Mouse (Mus musculus) myocyte (in vitro differentiated cells): ENCODE data around the gene Cxcr2. TPM values are rescaled to one million over a fixed set of nuclear protein-coding genes. Genes with fewer than 3 reads are reported as not detected.

ENCODE experiments used
- H3K27me3 ChIP-seq: one replicate; pipeline ENCODE4 v1.6.1; 2011; ENCODE audit not compliant: control insufficient read depth, insufficient read depth, insufficient read length
- H3K36me3 ChIP-seq: one replicate; pipeline ENCODE4 v1.6.1; 2011; ENCODE audit not compliant: control insufficient read depth, insufficient read depth
- H3K4me2 ChIP-seq: one replicate; pipeline ENCODE4 v1.6.1; 2011; ENCODE audit warnings: low read depth, control low read depth
- H3K4me3 ChIP-seq: one replicate; pipeline ENCODE4 v1.5.1; 2011; ENCODE audit warnings: mild to moderate bottlenecking, control low read depth, moderate library complexity
- H3K79me2 ChIP-seq: one replicate; pipeline ENCODE4 v1.6.1; 2011; ENCODE audit not compliant: control insufficient read depth, insufficient read depth
- H3ac ChIP-seq: one replicate; pipeline ENCODE4 v1.6.1; 2011; ENCODE audit not compliant: control insufficient read depth, insufficient read length
- CEBPB ChIP-seq: IDR thresholded peaks from 2 replicates; pipeline ENCODE4 v1.6.1; 2011; ENCODE audit warnings: mild to moderate bottlenecking, moderate library complexity; ENCODE audit not compliant: poor library complexity, insufficient read depth, severe bottlenecking
- E2F4 ChIP-seq: IDR thresholded peaks from one replicate; pipeline ENCODE4 v1.6.1; 2011; ENCODE audit warnings: mild to moderate bottlenecking, control low read depth, moderate library complexity; ENCODE audit not compliant: insufficient read depth
- MAX ChIP-seq: IDR thresholded peaks from one replicate; pipeline ENCODE4 v1.6.1; 2011; ENCODE audit warnings: low read depth, mild to moderate bottlenecking, control low read depth
- MYOD1 ChIP-seq, 3 experiments: IDR thresholded peaks; one replicate each; pipeline ENCODE4 v1.6.1; 2011; ENCODE audit warnings: control low read depth in 2 of 3, low read depth in 2 of 3, mild to moderate bottlenecking in 2 of 3, moderate library complexity in 1 of 3; ENCODE audit not compliant: insufficient read length in 2 of 3, control insufficient read depth in 1 of 3
- MYOG ChIP-seq, 3 experiments: IDR thresholded peaks; one replicate each; pipeline ENCODE4 v1.6.1; 2011; ENCODE audit warnings: control low read depth in 2 of 3, low read depth in 2 of 3, mild to moderate bottlenecking in 2 of 3; ENCODE audit not compliant: insufficient read length in 2 of 3, control insufficient read depth in 1 of 3, insufficient read depth in 1 of 3
- POLR2A ChIP-seq: IDR thresholded peaks from one replicate; pipeline ENCODE4 v1.6.1; 2011; ENCODE audit warnings: low read depth, mild to moderate bottlenecking, control low read depth, moderate library complexity; ENCODE audit not compliant: insufficient read length
- POLR2AphosphoS2 ChIP-seq: IDR thresholded peaks from one replicate; pipeline ENCODE4 v1.6.1; 2011; ENCODE audit warnings: low read depth, control low read depth; ENCODE audit not compliant: insufficient read length
- REST ChIP-seq: IDR thresholded peaks from one replicate; pipeline ENCODE4 v1.6.1; 2011; ENCODE audit warnings: mild to moderate bottlenecking, control low read depth, moderate library complexity; ENCODE audit not compliant: insufficient read depth, insufficient read length
- SRF ChIP-seq: IDR thresholded peaks from one replicate; pipeline ENCODE4 v1.6.1; 2011; ENCODE audit warnings: low read depth; ENCODE audit not compliant: control insufficient read depth, insufficient read length
- TCF12 ChIP-seq: IDR thresholded peaks from one replicate; pipeline ENCODE4 v1.6.1; 2011; ENCODE audit warnings: mild to moderate bottlenecking, control low read depth; ENCODE audit not compliant: poor library complexity, insufficient read depth, severe bottlenecking
- TCF3 ChIP-seq: IDR thresholded peaks from one replicate; pipeline ENCODE4 v1.6.1; 2011; ENCODE audit warnings: low read depth, control low read depth; ENCODE audit not compliant: insufficient read length
- USF1 ChIP-seq: IDR thresholded peaks from one replicate; pipeline ENCODE4 v1.6.1; 2011; ENCODE audit warnings: low read depth, mild to moderate bottlenecking, control low read depth, moderate library complexity
- polyA plus RNA-seq: library from polyadenylated mRNA; unstranded; fragments of >200 nt; fragmentation: generic; extraction: Trizol; gene quantifications from one replicate; pipeline ENCODE4 v1.2.1, GENCODE M21; 2012; ENCODE audit warnings: missing spikeins

The Cxcr2 gene
- polyA plus RNA-seq, 1 experiment: not detected

DNA sequence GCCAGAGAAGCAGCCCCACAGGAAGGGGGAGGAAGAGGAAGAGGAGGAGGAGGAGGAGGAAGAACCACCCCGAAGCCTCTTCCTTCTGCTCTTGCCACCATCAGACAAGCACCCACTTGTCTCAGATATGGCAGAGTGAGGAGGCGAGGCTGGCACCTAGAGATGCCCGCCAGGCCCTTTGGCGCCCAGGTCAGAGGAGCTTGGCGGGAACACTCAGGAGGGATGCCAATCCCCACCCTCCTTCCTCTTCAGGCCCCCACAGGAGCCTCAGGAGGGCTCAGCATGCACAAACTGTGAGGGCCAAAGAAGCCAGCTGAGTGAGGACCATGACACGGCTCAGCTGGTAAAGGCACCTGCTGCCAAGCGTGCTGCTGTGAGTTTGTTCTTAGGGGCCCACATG is 32.7 kb upstream of the Cxcr2 start:
- H3K27me3 ChIP-seq: peaks cover 8% of the 10 kb centered on the region
- no peak overlapping the region for H3ac ChIP-seq
- TF ChIP-seq SRF: no peak
- no peak for TF ChIP-seq USF1
- TF ChIP-seq POLR2AphosphoS2: no peak
- TF ChIP-seq TCF3: no peak
- no peak overlapping the region for H3K4me3 ChIP-seq
- no peaks in the 10 kb centered on the region for H3K79me2 ChIP-seq
- no peaks in the 10 kb centered on the region for H3K36me3 ChIP-seq
- H3K4me2 ChIP-seq: no peak overlapping the region

- Histone ChIP-seq H3ac (no peak overlapping the region), H3K36me3 (no peaks in the 10 kb centered on the region), H3K79me2 (no peaks in the 10 kb centered on the region), H3K4me3 (no peak overlapping the region), H3K4me2 (no peak overlapping the region), H3K27me3 (peaks cover 8% of the 10 kb centered on the region)
- TF ChIP-seq MYOG (IDR thresholded peaks at IDR 0.05; ENCODE audit: control insufficient read depth in 1 of 3, insufficient read depth in 1 of 3, insufficient read length in 2 of 3, low read depth in 2 of 3) (no peak), SRF (no peak), CEBPB (no peak), TCF12 (no peak), POLR2A (no peak), USF1 (peak; percentile 49), MAX (no peak), POLR2AphosphoS2 (no peak), TCF3 (no peak)
Observed at GRCm38 (mm10) chr1:74121821-74122576, 31.8 kb upstream of the Cxcr2 start.

GRCm38 (mm10) chr1:74123215-74123614 is 30.6 kb upstream of the Cxcr2 start:
- Histone ChIP-seq H3K79me2 (no peaks in the 10 kb centered on the region), H3K4me2 (no peak overlapping the region), H3K4me3 (no peak overlapping the region), H3K36me3 (no peaks in the 10 kb centered on the region), H3K27me3 (peaks cover 8% of the 10 kb centered on the region), H3ac (no peak overlapping the region)
- TF ChIP-seq E2F4 (no peak), MAX (no peak), TCF12 (no peak), REST (no peak), SRF (no peak), MYOG (IDR thresholded peaks at IDR 0.05; ENCODE audit: control insufficient read depth in 1 of 3, insufficient read depth in 1 of 3, insufficient read length in 2 of 3, low read depth in 2 of 3) (no peak)

DNA sequence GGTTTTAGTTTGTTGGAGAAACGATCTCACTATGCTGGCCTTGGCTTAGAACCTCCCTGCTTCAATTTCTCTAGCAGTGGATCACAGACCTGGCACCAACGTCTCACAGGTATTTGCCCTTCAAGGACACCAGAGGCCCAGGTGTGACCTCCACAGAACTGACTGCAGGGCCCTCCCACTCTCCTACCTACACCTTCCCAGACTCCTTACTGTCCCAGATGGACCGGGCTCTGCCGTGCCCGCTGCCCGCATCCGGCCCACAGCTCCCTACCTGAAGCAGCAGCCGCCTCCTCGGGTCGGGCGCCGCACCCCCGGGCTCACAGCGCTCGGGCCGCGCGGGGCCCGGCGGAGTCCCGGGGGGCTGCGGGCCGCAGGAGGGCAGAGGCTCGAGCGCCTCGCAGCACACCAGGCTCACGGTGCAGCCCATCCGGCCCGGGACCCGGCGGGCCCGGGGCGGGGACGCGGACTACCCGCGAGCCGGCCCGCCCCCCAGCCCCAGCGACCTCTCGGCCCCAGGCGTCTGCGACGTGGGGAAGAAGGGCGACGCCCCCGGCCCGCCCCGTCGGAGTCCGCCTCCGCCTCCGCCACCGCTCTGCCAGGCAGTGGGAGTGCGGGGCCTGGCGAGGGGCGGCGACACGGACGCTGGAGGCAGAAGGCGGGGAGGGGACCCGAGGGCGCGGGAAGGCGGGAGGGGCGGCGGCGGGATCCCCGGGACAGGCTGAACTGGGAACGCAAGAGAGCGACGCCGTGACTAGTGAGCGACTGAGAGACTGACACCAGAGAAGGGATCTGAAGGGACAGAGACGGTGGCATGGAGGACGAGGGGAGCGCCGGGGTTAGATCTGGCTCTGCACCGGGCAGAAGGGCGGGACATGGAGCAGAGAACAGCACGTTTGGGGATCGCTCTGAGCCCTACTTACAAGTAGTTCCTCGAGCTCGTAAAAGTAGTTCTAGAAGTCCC is 29.5 kb upstream of the Cxcr2 start, which contains the start of gene Tns1:
Gene Tns1 (minus strand): TSS at position 429 of the 961 bp plus-strand sequence.
- peak within 1 kb of the TSS; percentile 96 for H3K4me2 ChIP-seq
- no peaks in the 10 kb centered on the region for H3K79me2 ChIP-seq
- TF ChIP-seq CEBPB (no peak), MYOD1 (IDR thresholded peaks at IDR 0.05; ENCODE audit: control insufficient read depth in 1 of 3, insufficient read length in 2 of 3, low read depth in 2 of 3) (peak in 1 of 3 experiments; percentile 9)
- no peak within 1 kb of the TSS for H3K4me3 ChIP-seq
- H3K36me3 ChIP-seq: no peaks in the 10 kb centered on the region
- peaks cover 8% of the 10 kb centered on the region for H3K27me3 ChIP-seq
- no peak within 1 kb of the TSS for H3ac ChIP-seq

DNA sequence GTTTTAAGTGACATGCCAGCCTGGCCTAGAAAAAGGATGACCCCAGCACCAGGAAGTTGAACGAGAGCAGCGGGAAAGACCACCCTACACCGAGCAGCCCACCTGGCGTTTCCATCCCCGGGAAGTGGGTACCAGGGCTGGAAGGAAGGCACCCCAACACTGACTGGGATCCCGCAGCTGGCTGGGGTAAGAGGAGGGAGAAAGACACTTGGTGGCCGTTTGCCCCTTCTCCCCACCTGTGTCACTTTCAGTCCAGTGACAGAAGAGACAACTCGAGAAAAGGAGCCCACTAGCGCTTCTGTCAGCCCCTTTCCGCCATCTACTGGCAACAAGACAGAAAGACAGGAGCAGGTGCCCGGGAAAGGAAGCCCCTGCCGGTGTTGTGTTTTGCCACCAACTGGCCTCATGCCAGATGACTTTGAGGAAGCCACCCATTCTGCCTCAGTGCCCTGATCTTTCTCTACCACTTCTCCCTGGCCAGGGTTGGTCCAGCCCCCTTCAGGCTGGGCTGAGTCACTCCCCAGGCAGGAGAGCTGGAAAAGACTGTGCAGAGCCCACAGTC is 28.7 kb upstream of the Cxcr2 start, which contains the start of gene Rufy4:
Gene Rufy4 (plus strand): TSS at position 551 of the 562 bp plus-strand sequence.
- Histone ChIP-seq H3K79me2 (no peaks in the 10 kb centered on the region), H3K4me3 (no peak within 1 kb of the TSS), H3K27me3 (peaks cover 8% of the 10 kb centered on the region), H3K4me2 (peak within 1 kb of the TSS; percentile 96), H3K36me3 (no peaks in the 10 kb centered on the region), H3ac (no peak within 1 kb of the TSS)
- TF ChIP-seq MYOG (IDR thresholded peaks at IDR 0.05; ENCODE audit: control insufficient read depth in 1 of 3, insufficient read depth in 1 of 3, insufficient read length in 2 of 3, low read depth in 2 of 3) (no peak), MYOD1 (IDR thresholded peaks at IDR 0.05; ENCODE audit: control insufficient read depth in 1 of 3, insufficient read length in 2 of 3, low read depth in 2 of 3) (peak in 1 of 3 experiments; percentile 9)
